Mouse (Mus musculus) stomach, adult 2 months (tissue): ENCODE data around the gene Ldlr. TPM values are rescaled to one million over a fixed set of nuclear protein-coding genes. Genes with fewer than 3 reads are reported as not detected.

Experiments
- polyA plus RNA-seq: library from polyadenylated mRNA; depleted of rRNA; stranded (reverse); fragments of >200 nt; gene quantifications from 2 replicates; pipeline ENCODE4 v1.2.3, GENCODE M21; 2012; rRNA removed

The Ldlr gene
- 30.2 and 35.2 TPM in 2 replicates for polyA plus RNA-seq

GRCm38 (mm10) chr9:21723377-21724146 lies at the start of gene Ldlr:
TSS of gene Ldlr (plus strand) at chr9:21723483.

GRCm38 (mm10) chr9:21760155-21761088 lies 37.1 kb downstream of the Ldlr start, which contains the start of gene Spc24:
TSS of gene Spc24 (minus strand) at chr9:21760303.

GRCm38 (mm10) chr9:21798345-21799009 lies 75.2 kb downstream of the Ldlr start, which contains the start of gene Kank2:
TSS of gene Kank2 (minus strand) at chr9:21798744.

Other genes starting within 250 kb of the Ldlr start
- gene Tmed1, start 213.2 kb upstream of the Ldlr start, polyA plus RNA-seq, result 8.8 and 13.1 TPM in 2 replicates
- gene AB124611, start 197.3 kb upstream of the Ldlr start, polyA plus RNA-seq, result 2.5 and 2.6 TPM in 2 replicates
- gene Carm1, start 176.6 kb upstream of the Ldlr start, polyA plus RNA-seq, result 32.1 and 34.8 TPM in 2 replicates
- 9.2 and 11.1 TPM in 2 replicates for gene Timm29, start 130.8 kb upstream of the Ldlr start, polyA plus RNA-seq
- 29.0 and 33.8 TPM in 2 replicates for gene Yipf2, start 130.7 kb upstream of the Ldlr start, polyA plus RNA-seq
- gene Smarca4, start 107.3 kb upstream of the Ldlr start, polyA plus RNA-seq, result 17.6 and 21.7 TPM in 2 replicates
- gene Spc24, start 36.8 kb downstream of the Ldlr start, polyA plus RNA-seq, result 3.7 and 4.8 TPM in 2 replicates
- gene Kank2, start 75.3 kb downstream of the Ldlr start, polyA plus RNA-seq, result 25.1 and 27.5 TPM in 2 replicates
- gene Angptl8, start 112.0 kb downstream of the Ldlr start, polyA plus RNA-seq, result 3.4 and 4.1 TPM in 2 replicates
- 34.1 and 43.0 TPM in 2 replicates for gene Dock6, start 129.2 kb downstream of the Ldlr start, polyA plus RNA-seq
- gene Rab3d, start 194.7 kb downstream of the Ldlr start, polyA plus RNA-seq, result 153 and 157 TPM in 2 replicates
- gene Ccdc159, start 204.0 kb downstream of the Ldlr start, polyA plus RNA-seq, result 1.5 and 1.9 TPM in 2 replicates
- gene Tmem205, start 204.1 kb downstream of the Ldlr start, polyA plus RNA-seq, result 106 and 127 TPM in 2 replicates
- gene Plppr2, start 213.6 kb downstream of the Ldlr start, polyA plus RNA-seq, result 9.0 and 10.0 TPM in 2 replicates
- 4.9 and 6.1 TPM in 2 replicates for gene Swsap1, start 232.3 kb downstream of the Ldlr start, polyA plus RNA-seq
- gene Epor, start 240.0 kb downstream of the Ldlr start, polyA plus RNA-seq, result 1.6 and 2.4 TPM in 2 replicates